Mouse (Mus musculus) inflammation-experienced regulatory T-cells, adult 6 months (primary cell): ENCODE data around the gene Qser1. TPM values are rescaled to one million over a fixed set of nuclear protein-coding genes. Genes with fewer than 3 reads are reported as not detected.
A peak's percentile ranks its signal among the peaks of the same experiment; 100 is the strongest.

Experiments used
- ATAC-seq: one replicate; pipeline ENCODE4 v1.8.0; 2017
- polyA plus RNA-seq, 3 experiments: library from polyadenylated mRNA; unstranded; fragments of 100-300 nt; shearing (Covaris generic); gene quantifications; one replicate each; pipeline ENCODE4 v1.2.1; 2017

The Qser1 gene
- polyA plus RNA-seq, 3 experiments from 2014 or later: 1.5 to 1.8 TPM; not detected in 1

DNA sequence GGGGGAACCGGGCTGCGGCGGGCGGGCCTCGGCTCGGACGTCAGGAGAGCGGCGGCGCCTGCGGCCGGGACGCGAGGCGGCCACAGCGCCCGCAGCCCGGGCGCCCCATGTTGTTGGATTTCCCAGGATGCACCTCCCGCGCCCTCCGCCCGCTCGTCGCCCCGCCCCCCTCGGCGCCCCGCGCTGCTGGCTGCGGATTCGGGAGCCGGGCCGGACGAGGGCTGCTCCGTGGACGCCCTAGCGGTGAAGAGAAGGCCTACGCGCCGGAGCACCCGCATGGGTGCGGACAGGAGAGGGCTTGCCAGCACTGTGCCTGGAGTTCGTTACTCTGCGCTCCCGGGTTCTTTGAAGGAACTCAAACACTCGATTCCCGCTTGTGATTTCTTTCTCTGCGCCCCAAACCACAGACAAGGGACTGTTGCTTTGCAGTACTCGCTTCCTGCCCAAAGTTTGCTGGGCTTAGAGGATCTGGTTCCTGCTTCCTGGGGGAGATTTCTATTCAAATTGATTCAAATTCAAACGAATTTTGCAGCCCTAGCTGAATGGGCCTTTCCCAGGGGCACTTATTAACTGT lies 393 bp upstream of the Qser1 start:
- peak; percentile 60 for ATAC-seq

DNA sequence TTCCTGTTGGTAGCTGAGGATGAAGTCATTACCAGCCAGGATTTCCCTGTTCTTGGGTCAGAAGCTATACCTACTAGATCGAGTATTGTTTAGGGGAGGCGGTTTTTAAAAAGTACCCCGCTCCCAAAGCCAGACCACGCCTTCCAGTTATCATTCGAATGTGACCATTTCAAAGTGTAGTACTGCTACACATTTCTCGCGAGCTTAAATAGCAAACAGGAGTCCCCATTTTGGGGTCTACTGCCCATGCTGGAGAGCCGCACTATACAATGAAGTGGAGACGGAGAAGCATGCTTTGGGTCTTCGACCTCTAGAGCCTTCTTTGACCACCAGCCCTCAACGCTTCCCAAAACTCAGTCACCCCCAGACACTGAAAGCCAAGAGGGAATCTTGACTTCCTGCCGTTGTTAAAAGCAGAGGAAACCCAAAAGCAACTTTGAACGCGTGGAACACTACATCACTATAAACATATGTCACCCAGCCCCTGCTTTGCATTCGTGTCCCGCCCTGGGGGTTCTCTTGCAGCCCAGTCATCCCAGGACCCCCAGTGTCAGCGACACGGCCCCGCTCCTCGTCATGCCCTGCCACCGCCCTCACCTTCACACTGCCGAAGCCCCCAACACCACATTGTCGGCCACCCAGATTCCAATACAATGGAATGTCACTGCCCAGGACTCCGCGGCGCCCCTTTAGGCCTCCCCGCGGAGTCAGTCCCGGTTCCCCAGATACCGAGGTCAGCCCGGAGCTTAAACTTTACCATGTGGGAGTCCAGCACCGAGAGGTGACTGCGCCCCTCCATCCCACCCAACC lies 794 bp downstream of the Qser1 start:
- ATAC-seq: peak; percentile 39

DNA sequence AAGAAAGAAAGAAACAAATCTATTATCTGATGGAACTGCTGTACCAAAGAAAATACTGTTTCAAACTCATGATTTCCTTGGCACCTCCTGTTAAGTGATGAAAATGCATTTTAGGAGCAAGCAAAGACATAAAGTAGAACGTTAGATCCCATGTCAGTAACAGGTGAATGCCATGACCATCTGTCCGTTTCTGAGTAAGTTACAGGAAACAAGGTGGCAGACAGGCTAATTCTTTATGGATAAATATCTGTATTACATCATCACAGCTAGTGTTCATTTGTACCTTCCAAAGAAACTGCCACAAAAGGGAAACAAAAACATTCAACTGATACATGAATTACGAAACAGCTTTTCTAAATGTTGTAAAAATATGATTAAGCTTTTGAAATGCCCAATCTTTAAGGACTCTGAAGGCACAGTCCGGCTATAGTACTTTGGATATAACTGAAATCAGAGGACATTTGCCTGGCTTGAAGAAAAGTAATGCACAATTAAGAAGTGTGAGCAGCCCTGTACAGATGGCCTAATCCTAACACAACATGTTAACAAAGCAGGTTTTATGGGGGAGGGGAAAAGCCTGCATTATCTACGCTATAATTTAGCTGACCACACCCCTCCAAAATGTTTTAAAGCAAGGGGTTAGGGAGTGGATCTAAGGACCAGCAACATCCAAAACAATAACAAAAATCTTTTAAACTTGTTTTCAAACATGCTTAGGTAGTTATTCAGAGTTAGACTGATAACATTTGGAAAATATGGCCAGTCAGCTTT lies 2.2 kb downstream of the Qser1 start:
- ATAC-seq: no peak

DNA sequence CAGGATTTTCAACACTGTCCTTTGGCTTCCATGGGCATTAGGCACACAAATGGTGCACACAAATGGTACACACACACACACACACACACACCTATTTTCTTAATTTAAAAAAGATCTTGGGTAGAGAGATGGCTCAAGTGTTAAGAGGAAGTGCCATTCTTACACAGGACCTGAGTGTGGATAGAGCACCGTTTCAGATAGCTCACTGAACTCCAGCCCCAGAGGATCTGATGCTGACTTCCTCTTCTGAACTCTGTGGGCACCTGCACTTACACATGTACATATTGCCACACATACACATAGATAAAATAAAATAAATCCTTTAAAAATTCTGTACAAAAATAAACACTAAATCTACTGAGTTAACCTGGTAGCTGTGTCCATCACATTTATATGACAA lies 11.1 kb downstream of the Qser1 start:
- ATAC-seq: no peak

DNA sequence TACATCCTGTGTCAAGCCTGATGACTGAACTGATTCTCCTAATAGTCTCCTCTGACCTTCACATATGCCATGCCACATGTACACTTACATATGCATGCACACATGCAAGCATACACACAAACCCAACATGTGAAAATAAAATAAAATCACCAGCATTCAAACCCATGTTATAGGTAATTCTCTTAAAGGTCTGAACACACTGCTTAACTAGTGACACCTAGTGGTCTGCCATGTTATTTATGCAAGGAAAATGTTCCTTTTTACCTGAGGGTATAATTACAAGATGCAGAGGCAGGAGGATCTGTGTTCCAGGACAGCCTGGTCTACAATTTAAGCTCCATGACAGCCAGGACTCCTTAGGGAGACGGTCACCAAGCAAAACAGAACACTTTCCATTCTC lies 41.8 kb downstream of the Qser1 start:
- ATAC-seq: peak; percentile 43

DNA sequence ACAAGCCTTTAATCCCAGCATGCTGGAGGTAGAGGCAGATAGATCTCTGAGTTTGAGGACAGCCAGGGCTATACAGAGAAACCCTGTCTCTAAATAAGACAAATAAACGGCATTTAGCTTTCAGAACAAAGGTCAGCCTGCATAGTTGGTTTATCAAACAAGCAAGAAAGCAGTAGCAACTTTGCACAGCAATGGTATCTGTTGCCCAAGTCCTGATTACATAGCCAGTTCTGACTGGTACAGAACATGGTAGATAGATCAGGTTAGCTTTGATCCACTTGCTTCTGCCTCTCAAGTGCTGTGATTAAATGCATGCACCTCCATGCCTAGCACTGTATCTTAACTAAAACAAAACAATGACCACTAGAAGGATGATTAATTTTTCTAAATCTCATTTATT lies 47.9 kb downstream of the Qser1 start:
- ATAC-seq: no peak

DNA sequence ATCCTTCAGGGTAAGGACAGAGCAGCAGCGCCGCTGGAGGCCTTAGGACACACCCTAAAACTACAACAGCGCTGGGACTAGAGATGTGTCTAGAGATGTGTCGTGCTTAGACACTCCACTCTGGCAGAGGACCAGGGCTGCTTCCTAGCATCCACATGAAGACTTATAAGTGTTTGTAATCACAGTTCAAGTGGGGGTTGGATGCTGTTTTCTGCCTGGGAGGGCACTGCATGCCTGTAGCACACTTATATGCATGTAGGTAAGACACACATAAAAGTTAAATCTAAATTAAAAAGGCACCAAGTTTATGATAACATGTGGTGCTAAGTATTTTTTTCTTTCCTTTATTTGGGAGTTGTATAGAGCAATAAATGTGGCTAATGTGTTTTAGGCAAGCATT lies 52.5 kb downstream of the Qser1 start:
- no peak for ATAC-seq

DNA sequence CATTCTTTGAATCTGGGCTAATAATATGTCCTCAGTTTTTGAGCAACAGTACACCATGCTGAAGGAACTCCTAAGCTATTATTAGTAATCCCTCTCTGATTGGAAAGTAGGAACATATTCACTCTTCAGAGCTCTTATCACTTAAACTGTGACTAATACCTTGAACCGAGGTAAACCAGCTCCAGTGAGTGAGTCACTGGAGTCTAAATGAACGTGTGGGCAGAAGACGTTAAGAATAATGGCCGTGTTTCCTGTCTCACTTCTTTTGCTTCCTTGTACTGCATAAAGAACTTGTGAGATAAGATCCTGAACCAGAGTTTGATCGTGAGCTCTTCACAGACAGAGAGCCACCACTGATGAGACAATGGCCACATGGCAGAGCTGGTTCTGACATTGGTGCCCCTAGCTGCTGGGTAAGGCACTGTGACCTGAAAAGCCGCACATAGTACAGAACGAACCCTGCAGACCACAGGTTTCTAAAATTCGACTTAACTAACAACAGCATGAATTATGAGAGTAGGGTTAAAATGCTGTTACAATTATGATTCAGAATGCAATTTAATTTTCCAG lies 53.3 kb downstream of the Qser1 start:
- peak; percentile 82 for ATAC-seq

DNA sequence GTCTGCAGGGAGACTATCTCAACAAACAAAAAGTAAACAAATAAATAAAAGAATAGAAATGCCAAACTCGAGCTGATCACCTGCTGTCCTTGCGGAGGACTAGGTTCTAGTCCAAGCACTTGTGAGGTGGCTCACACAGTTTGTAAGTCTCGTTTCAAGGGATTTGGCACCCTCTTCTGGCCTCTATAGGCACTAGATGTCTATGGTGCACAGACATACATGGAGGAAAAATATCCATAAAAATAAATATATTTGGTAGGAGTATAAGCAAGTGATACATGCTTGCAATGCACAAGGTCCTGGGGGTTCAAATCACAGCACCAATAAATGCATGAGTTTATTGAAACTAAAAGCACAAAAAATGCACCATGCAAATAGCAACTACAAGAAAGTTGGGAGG lies 65.9 kb downstream of the Qser1 start:
- no peak for ATAC-seq

DNA sequence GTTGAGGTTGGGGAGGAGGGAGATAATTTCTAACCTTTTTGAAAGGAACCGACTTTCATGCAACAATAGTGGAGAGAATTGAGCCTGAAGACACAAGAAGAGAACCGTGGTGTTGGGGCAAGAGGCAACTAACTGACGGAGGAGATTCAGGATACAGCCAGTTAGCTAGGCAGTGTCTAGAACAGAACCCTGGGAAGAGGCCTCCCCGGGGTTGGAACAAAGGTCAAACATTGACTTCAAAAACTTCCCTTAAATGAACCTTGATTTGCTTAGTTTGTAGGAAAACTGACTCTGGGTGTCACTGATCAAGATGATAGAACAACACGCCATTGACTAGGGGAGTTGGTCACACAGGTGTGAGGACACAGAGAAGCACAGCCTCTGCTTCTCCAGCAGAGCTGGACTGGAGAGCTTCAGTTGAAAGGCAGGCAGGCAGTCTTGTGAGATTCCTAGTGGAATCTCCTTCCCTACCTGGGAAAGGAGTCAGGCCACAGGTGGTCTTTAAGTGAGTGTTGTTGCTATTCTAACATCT lies 67.8 kb downstream of the Qser1 start:
- no peak for ATAC-seq

DNA sequence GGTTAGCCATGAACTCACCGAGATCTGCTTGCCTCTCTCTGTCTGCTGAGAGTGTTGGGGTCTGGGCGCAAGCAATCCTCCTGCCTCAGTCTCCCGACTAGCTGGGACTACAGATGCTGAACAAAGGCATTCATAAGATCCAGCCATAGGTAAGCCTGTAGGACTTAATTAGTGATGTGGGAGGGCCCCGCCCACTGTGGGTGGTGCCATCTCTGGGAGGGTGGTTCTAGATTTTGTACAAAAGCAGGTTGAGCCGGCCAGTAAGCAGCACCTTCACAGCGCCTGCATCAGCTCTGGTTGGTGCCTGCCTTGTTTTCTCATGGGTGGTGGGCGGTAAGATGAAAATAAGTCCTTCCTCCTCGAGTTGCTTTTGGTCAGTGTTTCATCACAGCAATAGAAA lies 70.3 kb downstream of the Qser1 start:
- no peak for ATAC-seq

DNA sequence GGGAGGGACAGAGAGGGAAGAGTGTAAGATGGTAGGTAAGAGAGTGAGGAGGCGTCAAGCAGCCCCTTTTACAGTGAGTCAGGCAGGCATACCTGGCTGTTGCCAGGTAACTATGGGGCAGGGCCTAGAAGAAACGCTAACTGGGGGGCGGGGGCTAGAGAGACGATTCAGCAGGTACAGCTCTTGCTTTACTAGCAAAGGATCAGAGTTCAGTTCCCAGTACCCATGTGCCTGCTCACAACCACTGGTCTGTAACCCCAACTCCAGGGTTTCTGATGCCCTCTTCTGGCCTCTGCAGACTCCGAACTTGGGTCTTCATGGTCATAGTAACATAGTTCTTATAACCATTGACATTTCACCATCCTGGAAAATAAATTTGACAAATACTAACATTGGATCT lies 72.6 kb downstream of the Qser1 start:
- no peak for ATAC-seq

DNA sequence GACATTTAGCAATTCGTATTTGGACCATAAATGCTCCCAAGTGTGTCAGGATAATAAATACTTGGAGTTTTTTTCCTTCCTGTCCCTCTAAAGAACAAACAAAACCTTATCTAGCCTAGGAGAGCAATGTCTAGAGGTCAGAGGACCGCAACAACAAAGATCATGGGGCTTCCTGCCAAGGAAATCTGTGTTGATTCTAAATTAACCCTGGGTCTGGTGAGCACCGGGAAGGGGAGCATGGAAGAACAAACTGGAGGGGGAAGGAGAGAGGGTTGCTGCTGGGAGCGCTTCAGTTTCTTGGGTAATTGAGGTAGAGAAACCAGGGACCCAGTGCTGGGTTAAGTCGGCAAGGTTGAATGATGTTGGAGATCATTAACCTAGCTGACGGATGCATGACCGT lies 73.4 kb downstream of the Qser1 start:
- ATAC-seq: no peak

DNA sequence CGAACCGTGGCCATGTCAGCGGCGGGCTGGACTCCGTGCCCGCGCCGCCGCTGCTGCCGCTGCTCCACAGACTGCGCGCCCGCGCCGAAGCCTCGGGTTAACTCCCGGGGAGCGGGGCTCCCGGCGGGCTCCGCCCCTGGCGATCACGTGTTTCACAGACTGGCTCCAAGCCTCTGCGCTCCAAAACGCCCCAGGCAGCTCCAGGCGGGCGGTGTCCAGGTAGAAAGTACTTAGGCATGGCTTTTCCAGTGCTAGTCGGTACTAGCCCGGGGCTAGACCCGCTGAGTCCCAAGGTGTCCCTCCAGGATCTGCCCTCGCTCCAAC lies 73.9 kb downstream of the Qser1 start, which contains the start of gene Depdc7:
Gene Depdc7 (minus strand): TSS at position 138 of the 324 bp plus-strand sequence.
- no peak for ATAC-seq

DNA sequence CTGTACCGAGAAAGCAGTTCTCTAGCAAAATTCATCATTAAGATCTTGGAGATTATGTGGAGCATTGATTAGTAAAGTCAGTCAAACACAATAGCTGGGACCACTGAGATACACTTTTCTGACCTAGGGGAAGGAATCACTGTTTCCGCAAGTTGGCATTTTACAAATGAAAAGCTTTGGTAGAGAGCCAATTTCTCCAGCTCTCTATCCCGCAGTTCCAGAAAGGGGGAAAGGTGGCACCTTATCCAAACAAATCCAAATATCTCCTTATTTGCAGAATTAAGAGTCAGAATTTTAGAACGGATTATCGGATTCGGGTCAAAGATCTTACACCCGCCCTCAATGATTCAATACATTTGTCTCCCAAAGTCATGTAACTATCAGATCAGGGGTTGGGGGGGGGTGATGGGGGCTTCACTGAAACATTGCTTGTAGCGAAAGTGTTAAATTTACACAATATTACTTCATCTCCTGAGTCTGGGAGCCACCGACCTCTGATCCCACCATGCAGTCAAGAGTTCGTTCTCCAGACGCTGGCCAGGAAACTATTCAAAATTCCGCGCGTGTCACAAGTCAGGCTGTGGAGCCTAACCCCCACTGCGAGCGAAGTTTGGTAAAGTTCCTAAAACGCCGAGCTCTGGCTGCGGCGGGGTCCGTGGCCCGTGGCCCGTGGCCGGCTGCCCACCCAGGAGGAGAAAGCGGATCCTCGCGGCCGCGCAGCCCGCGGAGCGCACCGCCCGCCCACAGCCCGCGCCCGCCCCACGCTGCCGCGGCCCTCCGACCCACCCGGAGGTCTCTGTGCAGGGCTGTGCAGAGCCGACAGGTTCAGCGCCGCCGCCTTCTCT lies 74.4 kb downstream of the Qser1 start:
- ATAC-seq: no peak

DNA sequence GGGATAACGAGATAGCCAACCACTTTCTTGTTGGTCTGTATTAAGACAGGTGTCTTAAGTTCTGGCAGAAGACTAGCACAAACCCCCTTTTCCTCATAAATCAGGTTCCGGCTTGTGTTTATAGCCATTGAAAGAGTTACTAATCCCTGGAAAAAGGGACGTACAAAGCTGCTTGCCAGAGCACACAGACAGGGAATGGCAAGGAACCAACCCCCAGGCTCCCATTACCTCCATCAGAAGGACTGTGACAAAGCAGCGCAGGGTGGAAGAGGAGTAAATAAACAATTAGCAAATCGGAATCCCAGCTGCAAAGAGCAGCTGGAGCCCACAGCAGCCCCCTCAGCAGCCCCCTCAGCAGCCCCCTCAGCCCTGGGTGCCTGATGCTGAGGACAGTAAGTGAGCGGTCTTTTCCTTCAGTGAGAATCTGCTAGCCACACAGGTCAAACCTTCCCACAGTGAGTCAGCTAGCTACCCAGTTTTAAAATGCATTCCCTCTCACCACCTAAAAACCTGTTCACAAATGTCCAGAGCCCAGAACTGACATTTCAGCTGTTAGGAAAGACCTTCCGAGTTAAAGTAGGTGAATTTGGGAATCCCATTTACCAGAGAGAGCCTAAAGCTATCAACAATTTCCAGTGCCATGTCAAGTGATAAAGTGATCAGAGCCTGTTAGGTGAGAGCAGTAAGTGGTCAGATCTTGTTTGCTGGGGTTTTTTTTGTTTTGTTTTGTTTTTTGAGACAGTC lies 75.4 kb downstream of the Qser1 start:
- no peak for ATAC-seq

DNA sequence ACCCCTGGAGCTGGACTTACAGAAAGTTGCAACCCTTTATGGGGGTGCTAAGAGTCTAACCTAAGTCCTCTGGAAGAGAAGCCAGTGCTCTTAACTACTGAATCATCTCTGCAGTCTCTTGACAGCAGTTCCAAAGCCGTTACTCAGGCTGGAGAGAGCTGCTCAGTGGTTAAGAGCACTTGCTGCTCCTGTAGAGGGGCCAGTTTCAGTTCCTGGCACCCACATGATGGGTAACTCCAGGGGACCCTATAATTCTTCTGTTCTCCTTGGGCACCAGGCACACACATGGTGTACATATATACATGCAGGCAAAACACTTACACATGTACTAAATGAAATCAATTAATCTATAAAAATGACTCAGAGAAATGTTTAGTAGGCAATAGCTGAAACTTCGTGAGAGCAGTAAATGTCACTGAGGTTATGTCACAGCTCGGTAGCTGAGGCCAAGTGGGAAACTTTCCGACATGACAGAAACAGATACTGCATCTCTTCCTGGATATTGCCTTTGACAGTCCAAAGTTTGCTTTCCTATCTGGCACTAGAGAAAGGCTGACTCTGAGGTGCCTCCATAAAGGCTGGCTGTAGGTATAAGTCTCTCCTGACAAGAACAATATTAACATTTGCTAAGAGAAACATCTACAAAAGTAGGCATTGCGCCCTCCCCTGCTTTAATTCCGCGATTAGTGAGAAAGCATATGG lies 76.2 kb downstream of the Qser1 start:
- ATAC-seq: no peak

DNA sequence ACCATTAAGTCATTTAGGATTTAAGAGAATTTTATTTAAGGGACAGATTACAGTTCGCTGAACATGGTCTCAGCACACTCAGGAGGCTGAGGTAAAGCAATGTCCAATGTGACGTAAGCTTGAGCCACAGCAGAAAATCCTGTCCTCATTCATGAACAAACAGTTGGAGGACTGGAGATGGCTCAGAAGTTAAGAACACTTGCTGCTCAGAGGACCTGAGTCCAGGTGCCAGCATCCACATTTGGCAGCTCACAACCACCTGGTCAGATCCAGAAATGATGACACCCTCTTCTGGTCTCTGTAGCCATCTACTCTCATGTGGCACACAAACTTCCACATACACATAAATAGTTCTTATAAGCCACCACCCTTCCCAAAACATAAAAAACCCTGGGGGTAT lies 76.9 kb downstream of the Qser1 start:
- no peak for ATAC-seq

DNA sequence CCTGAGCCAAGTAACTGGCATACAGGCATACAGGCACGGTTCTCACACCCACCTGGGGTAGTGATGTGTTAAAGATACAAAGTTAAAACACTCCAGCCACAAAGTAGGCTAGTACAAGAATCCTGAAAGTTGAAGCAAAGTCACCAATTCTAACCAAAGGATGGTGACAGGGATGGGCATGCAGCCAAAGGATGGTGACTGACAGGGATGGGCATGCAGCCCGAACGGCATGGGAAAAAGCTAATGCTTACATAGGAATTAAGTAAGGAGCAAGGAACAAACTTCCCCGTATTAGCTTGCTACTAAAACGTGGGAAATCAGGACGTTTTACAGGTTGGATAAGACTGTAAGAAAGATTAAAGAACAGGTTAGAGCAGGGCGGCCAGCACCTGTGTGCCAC lies 80.3 kb downstream of the Qser1 start:
- no peak for ATAC-seq

DNA sequence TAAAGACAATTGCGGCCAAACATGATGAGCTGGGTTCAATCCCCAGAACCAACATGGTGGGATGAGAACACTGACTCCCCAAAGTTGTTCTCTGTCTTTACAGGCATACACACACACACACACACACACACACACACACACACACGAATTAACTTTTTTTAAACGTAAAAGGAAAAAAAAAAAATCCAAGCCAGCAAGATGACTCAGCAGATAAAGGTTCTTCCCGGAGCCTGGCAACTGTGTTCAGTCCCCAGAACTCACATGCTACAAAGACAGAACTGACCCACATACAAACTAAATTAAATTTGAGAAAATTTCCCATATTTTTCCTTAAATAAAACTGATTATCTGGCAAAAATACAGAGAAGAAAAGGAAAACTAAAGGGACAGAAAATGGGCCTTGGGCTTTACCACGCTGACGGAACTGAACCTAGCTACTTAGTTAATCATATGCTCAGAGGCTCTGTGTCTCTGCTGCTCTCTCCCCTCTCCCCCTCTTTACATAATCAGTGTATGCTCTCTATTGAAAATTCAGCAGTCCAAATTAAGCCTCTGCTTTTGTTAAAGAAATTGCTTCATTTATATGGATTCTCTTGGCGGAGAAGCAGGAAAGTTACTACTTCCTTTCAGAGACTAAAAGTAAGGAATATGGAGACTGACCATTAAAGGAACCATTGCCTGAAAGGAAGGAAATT lies 83.9 kb downstream of the Qser1 start:
- ATAC-seq: no peak
